Mouse (Mus musculus): ENCODE measurements around the gene Itpr2. TPM values are rescaled to one million over a fixed set of nuclear protein-coding genes. Genes with fewer than 3 reads are reported as not detected.

Gene Itpr2
- polyA plus RNA-seq (2015; fragmentation: Nextera tagmentation; extraction: Ambion mirVana), result 14.4 and 16.2 TPM in 2 replicates

DNA sequence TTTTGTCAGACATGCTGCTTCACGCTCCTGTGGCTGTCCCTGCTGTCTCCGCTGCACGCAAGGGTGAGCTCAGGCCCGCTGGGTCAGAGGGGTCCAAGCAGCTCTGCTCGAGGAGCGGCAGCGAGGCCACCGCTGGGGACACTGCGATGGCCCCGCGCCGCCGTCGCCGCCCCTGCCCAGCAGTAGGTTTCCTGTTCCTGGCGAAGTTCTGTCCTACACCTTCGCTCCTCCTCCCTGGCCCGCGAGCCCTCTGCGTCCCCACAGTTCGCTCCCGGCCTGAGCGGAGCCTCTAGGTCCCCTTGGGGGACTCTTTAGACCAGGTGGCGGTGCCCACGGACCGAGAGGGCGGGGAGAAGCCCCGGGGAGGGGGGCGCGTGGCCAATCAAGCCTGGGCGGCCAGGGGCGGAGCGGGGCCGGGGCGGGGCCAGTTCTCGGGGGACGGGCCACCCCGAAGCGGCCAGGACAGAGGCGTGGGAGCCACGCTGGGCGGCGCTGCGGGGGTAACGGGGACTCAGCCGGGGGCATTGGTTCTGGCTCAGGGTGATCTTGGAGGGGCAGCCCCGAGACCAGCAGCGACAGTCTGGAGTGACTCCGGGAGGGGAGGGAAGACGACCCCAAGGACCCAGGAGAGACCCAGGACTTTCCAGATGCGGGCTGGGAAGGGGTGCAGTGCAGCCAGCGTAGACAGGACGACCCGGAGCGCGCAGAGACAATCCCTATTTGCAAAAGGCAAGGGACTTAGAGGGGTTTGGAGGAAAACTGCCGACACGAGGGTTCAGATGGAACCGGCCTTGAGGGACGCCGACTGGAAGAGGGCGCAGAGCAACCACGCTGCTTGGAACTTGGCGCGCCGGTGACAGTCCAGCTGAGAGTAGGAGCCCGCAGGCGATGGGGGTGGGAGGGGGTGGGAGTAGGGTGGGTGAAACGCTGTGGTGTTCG lies at the start of gene Itpr2:
TSS of gene Itpr2 (minus strand) at position 358 of the 939 bp plus-strand sequence.
- Histone ChIP-seq H3K9ac (ENCODE audit: low read length) (peak within 1 kb of the TSS; percentile 81), H3K9me3 (ENCODE audit: control insufficient read depth, low read length) (no peaks in the 10 kb centered on the region), H3K27ac (ENCODE audit: low read length) (peak within 1 kb of the TSS; percentile 68), H3K4me1 (replicated peaks; ENCODE audit: control insufficient read depth, insufficient read depth, low read length) (peaks cover 7% of the 10 kb centered on the region; the same call in 1 of the 2 replicates), H3K36me3 (ENCODE audit: control insufficient read depth, insufficient read depth, low read length) (no peaks in the 10 kb centered on the region), H3K27me3 (ENCODE audit: control insufficient read depth, insufficient read depth, low read depth, low read length) (no peaks in the 10 kb centered on the region; the same call in 1 of the 2 replicates), H3K4me2 (ENCODE audit: low read depth, low read length) (peak within 1 kb of the TSS; percentile 81), H3K4me3 (ENCODE audit: low read length) (peak within 1 kb of the TSS; percentile 65)
- ATAC-seq (ENCODE audit: low read depth), result peak; percentile 99
- under 1% methylated on average over 68 of the region's 70 CpGs for WGBS

DNA sequence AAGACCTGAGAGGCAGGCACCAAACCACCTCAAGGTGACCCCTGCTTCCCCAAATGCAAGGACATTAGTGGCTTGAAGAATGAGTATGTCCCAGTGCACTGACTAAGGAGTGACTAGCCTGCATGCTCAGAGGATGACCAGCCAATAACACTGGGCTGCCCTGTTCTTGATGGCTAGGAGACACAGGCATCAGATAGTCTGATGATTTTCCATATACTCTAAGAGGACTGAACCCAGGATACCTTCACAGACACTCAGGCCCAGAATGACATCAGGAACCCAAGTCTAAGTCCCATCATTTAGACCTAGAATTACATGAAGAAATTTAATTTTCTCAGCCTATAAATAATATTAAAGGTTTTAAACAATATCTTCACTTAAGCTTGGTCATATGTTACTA lies 49.3 kb upstream of the Itpr2 start:
- no peak overlapping the region for H3K4me3 ChIP-seq (ENCODE audit: low read length)
- peaks cover 38% of the 10 kb centered on the region for H3K36me3 ChIP-seq (ENCODE audit: control insufficient read depth, insufficient read depth, low read length)
- no peaks in the 10 kb centered on the region; the same call in 1 of the 2 replicates for H3K9me3 ChIP-seq (ENCODE audit: control insufficient read depth, low read length)
- no peak overlapping the region for H3K4me2 ChIP-seq (ENCODE audit: low read depth, low read length)
- no peak overlapping the region for H3K27ac ChIP-seq (ENCODE audit: low read length)
- no peak overlapping the region for H3K9ac ChIP-seq (ENCODE audit: low read length)
- no peak for ATAC-seq (ENCODE audit: low read depth)
- H3K4me1 ChIP-seq (replicated peaks; ENCODE audit: control insufficient read depth, insufficient read depth, low read length), result no peaks in the 10 kb centered on the region
- no peaks in the 10 kb centered on the region for H3K27me3 ChIP-seq (ENCODE audit: control insufficient read depth, insufficient read depth, low read depth, low read length)

DNA sequence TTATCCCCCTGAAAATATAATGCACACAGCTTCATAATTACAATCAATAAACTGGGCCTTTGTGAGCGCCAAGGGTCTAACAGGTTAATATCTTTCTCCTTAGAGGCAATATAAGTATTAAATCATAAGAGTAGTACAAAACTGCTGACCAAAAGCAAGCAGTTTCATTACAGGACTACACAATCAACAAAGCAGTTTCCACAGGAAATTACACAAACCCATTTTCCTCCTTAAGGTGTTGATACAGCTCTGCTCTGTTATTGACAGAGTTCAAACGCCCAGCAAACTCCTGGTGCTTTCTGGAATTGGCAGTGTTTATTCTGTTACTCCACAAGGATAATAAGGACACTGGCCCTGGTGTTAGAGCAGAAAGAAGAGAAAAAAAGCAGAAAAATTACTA lies 48.4 kb upstream of the Itpr2 start:
- Histone ChIP-seq H3K4me2 (ENCODE audit: low read depth, low read length) (no peak overlapping the region), H3K27ac (ENCODE audit: low read length) (no peak overlapping the region), H3K4me3 (ENCODE audit: low read length) (no peak overlapping the region), H3K27me3 (ENCODE audit: control insufficient read depth, insufficient read depth, low read depth, low read length) (no peaks in the 10 kb centered on the region), H3K9ac (ENCODE audit: low read length) (no peak overlapping the region), H3K36me3 (ENCODE audit: control insufficient read depth, insufficient read depth, low read length) (peaks cover 31% of the 10 kb centered on the region), H3K9me3 (ENCODE audit: control insufficient read depth, low read length) (no peaks in the 10 kb centered on the region), H3K4me1 (replicated peaks; ENCODE audit: control insufficient read depth, insufficient read depth, low read length) (no peaks in the 10 kb centered on the region)
- ATAC-seq (ENCODE audit: low read depth), result no peak
- WGBS, result 76% methylated on average over 2 of the region's 2 CpGs

- H3K4me1 ChIP-seq (replicated peaks; ENCODE audit: control insufficient read depth, insufficient read depth, low read length), result no peaks in the 10 kb centered on the region
- 70% methylated on average over 5 of the region's 5 CpGs for WGBS
- ATAC-seq (ENCODE audit: low read depth), result peak; percentile 68; the same call in 1 of the 2 replicates
- peaks cover 6% of the 10 kb centered on the region for H3K36me3 ChIP-seq (ENCODE audit: control insufficient read depth, insufficient read depth, low read length)
- H3K27ac ChIP-seq (ENCODE audit: low read length), result no peak overlapping the region
- no peaks in the 10 kb centered on the region for H3K27me3 ChIP-seq (ENCODE audit: control insufficient read depth, insufficient read depth, low read depth, low read length)
- no peak overlapping the region for H3K9ac ChIP-seq (ENCODE audit: low read length)
- H3K4me2 ChIP-seq (ENCODE audit: low read depth, low read length), result no peak overlapping the region
- H3K9me3 ChIP-seq (ENCODE audit: control insufficient read depth, low read length), result no peaks in the 10 kb centered on the region
- no peak overlapping the region for H3K4me3 ChIP-seq (ENCODE audit: low read length)
Measured at GRCm38 (mm10) chr6:146545289-146545865, 43.4 kb upstream of the Itpr2 start.

- Histone ChIP-seq H3K4me2 (ENCODE audit: low read depth, low read length) (no peak overlapping the region), H3K9ac (ENCODE audit: low read length) (no peak overlapping the region)
- WGBS, result 89% methylated on average over 1 of the region's 1 CpGs
Measured at GRCm38 (mm10) chr6:146544622-146545021, 42.6 kb upstream of the Itpr2 start.

GRCm38 (mm10) chr6:146540386-146540785 lies 38.4 kb upstream of the Itpr2 start:
- 90% methylated on average over 3 of the region's 3 CpGs for WGBS
- H3K4me1 ChIP-seq (replicated peaks; ENCODE audit: control insufficient read depth, insufficient read depth, low read length), result 0 out of 2 replicates have a peak, but pooled peaks cover 4% of the 10 kb centered on the region
- H3K27me3 ChIP-seq (ENCODE audit: control insufficient read depth, insufficient read depth, low read depth, low read length), result no peaks in the 10 kb centered on the region
- no peak for ATAC-seq (ENCODE audit: low read depth)
- no peaks in the 10 kb centered on the region for H3K36me3 ChIP-seq (ENCODE audit: control insufficient read depth, insufficient read depth, low read length)
- H3K27ac ChIP-seq (ENCODE audit: low read length), result no peak overlapping the region
- H3K9me3 ChIP-seq (ENCODE audit: control insufficient read depth, low read length), result no peaks in the 10 kb centered on the region; the same call in 1 of the 2 replicates
- no peak overlapping the region for H3K9ac ChIP-seq (ENCODE audit: low read length)
- H3K4me3 ChIP-seq (ENCODE audit: low read length), result no peak overlapping the region
- no peak overlapping the region for H3K4me2 ChIP-seq (ENCODE audit: low read depth, low read length)

More at GRCm38 (mm10) chr6:146544622-146545021, 42.6 kb upstream of the Itpr2 start:
- no peaks in the 10 kb centered on the region for H3K4me1 ChIP-seq (replicated peaks; ENCODE audit: control insufficient read depth, insufficient read depth, low read length)
- H3K9me3 ChIP-seq (ENCODE audit: control insufficient read depth, low read length), result no peaks in the 10 kb centered on the region
- no peaks in the 10 kb centered on the region for H3K27me3 ChIP-seq (ENCODE audit: control insufficient read depth, insufficient read depth, low read depth, low read length)
- H3K4me3 ChIP-seq (ENCODE audit: low read length), result no peak overlapping the region
- no peak overlapping the region for H3K27ac ChIP-seq (ENCODE audit: low read length)
- H3K36me3 ChIP-seq (ENCODE audit: control insufficient read depth, insufficient read depth, low read length), result peaks cover 6% of the 10 kb centered on the region
- ATAC-seq (ENCODE audit: low read depth), result no peak

- H3K4me1 ChIP-seq (replicated peaks; ENCODE audit: control insufficient read depth, insufficient read depth, low read length), result 0 out of 2 replicates have a peak, but pooled peaks cover 4% of the 10 kb centered on the region
- H3K9ac ChIP-seq (ENCODE audit: low read length), result no peak overlapping the region
- no peaks in the 10 kb centered on the region for H3K27me3 ChIP-seq (ENCODE audit: control insufficient read depth, insufficient read depth, low read depth, low read length)
- H3K9me3 ChIP-seq (ENCODE audit: control insufficient read depth, low read length), result no peaks in the 10 kb centered on the region; the same call in 1 of the 2 replicates
- 39% methylated on average over 4 of the region's 4 CpGs for WGBS
- H3K36me3 ChIP-seq (ENCODE audit: control insufficient read depth, insufficient read depth, low read length), result no peaks in the 10 kb centered on the region
- ATAC-seq (ENCODE audit: low read depth), result peak; percentile 43; the same call in 1 of the 2 replicates
- H3K4me2 ChIP-seq (ENCODE audit: low read depth, low read length), result no peak overlapping the region
- H3K27ac ChIP-seq (ENCODE audit: low read length), result 0 out of 2 replicates have a peak overlapping the region, but pooled peaks have one; percentile 12
- no peak overlapping the region for H3K4me3 ChIP-seq (ENCODE audit: low read length)
Measured at GRCm38 (mm10) chr6:146538661-146539060, 36.6 kb upstream of the Itpr2 start.

GRCm38 (mm10) chr6:146538071-146538470 lies 36.0 kb upstream of the Itpr2 start:
- Histone ChIP-seq H3K27me3 (ENCODE audit: control insufficient read depth, insufficient read depth, low read depth, low read length) (no peaks in the 10 kb centered on the region), H3K36me3 (ENCODE audit: control insufficient read depth, insufficient read depth, low read length) (no peaks in the 10 kb centered on the region), H3K9ac (ENCODE audit: low read length) (no peak overlapping the region), H3K9me3 (ENCODE audit: control insufficient read depth, low read length) (no peaks in the 10 kb centered on the region; the same call in 1 of the 2 replicates), H3K4me3 (ENCODE audit: low read length) (no peak overlapping the region), H3K4me1 (replicated peaks; ENCODE audit: control insufficient read depth, insufficient read depth, low read length) (0 out of 2 replicates have a peak, but pooled peaks cover 4% of the 10 kb centered on the region), H3K27ac (ENCODE audit: low read length) (no peak overlapping the region), H3K4me2 (ENCODE audit: low read depth, low read length) (no peak overlapping the region)
- no peak for ATAC-seq (ENCODE audit: low read depth)
- 37% methylated on average over 2 of the region's 2 CpGs for WGBS

DNA sequence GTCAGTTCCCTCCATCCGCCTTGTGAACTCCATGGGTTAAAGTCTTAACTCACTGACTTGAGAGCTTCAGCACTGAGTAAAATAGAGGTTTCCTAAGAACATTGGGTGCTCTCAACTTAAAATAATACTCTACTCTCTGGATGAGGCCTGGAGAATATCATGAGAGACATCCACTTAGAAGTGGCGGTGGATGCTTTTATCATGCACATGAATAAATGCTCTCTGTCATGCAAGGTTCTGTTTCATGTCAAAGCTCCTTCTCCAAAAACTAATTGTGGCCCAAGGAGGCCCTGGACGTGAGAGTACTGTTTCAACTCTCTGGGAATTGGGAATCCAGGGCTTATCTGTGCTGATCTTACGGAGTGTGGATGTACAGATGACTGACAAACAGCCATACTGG lies 35.1 kb upstream of the Itpr2 start:
- ATAC-seq (ENCODE audit: low read depth), result no peak
- Histone ChIP-seq H3K4me3 (ENCODE audit: low read length) (no peak overlapping the region), H3K9me3 (ENCODE audit: control insufficient read depth, low read length) (no peaks in the 10 kb centered on the region; the same call in 1 of the 2 replicates), H3K27me3 (ENCODE audit: control insufficient read depth, insufficient read depth, low read depth, low read length) (no peaks in the 10 kb centered on the region), H3K4me1 (replicated peaks; ENCODE audit: control insufficient read depth, insufficient read depth, low read length) (0 out of 2 replicates have a peak, but pooled peaks cover 4% of the 10 kb centered on the region), H3K36me3 (ENCODE audit: control insufficient read depth, insufficient read depth, low read length) (no peaks in the 10 kb centered on the region), H3K27ac (ENCODE audit: low read length) (no peak overlapping the region), H3K4me2 (ENCODE audit: low read depth, low read length) (no peak overlapping the region), H3K9ac (ENCODE audit: low read length) (no peak overlapping the region)
- WGBS, result 87% methylated on average over 4 of the region's 4 CpGs

Measured in lung, embryonic 16.5 days (tissue).